Mouse (Mus musculus): ENCODE measurements at regions not wholly inside any gene's neighbourhood (a gene's known extent, or its start where the extent isn't known, plus 50 kb on each side); places are given as distances from the start of the nearest gene placed in this dataset.
A peak's percentile ranks its signal among the peaks of the same experiment; 100 is the strongest.

GRCm38 (mm10) chr15:31869100-31869499 is 267.4 kb downstream of the Fam173b start:
- no peaks in the 10 kb centered on the region for H3K27me3 ChIP-seq
- H3K4me1 ChIP-seq: no peaks in the 10 kb centered on the region
- H3K4me3 ChIP-seq: no peak overlapping the region
- H3K9me3 ChIP-seq: no peaks in the 10 kb centered on the region
- H3K27ac ChIP-seq (replicated peaks): no peak overlapping the region
- no peak overlapping the region for H3K9ac ChIP-seq (replicated peaks)
- no peak for ATAC-seq (ENCODE audit: low FRiP score, low read depth)
- no peak overlapping the region for H3K4me2 ChIP-seq (replicated peaks)
- no peaks in the 10 kb centered on the region for H3K36me3 ChIP-seq
- 85% methylated on average over 3 of the region's 3 CpGs for WGBS

- WGBS: 77% methylated on average over 14 of the region's 14 CpGs
- 0 out of 2 replicates have a peak, but pooled peaks have one; percentile 38 for ATAC-seq (ENCODE audit: low FRiP score, low read depth)
- no peak overlapping the region for H3K27ac ChIP-seq (replicated peaks)
- no peak overlapping the region for H3K9ac ChIP-seq (replicated peaks)
- H3K4me1 ChIP-seq: no peaks in the 10 kb centered on the region
- H3K4me2 ChIP-seq (replicated peaks): no peak overlapping the region
- H3K4me3 ChIP-seq: no peak overlapping the region
- H3K36me3 ChIP-seq: no peaks in the 10 kb centered on the region
- H3K27me3 ChIP-seq: no peaks in the 10 kb centered on the region
- no peaks in the 10 kb centered on the region for H3K9me3 ChIP-seq
Observed at GRCm38 (mm10) chr15:31869673-31870417, 268.2 kb downstream of the Fam173b start.

- 81% methylated on average over 2 of the region's 2 CpGs for WGBS
- H3K4me2 ChIP-seq (replicated peaks): no peak overlapping the region
- no peak overlapping the region for H3K9ac ChIP-seq (replicated peaks)
- no peaks in the 10 kb centered on the region for H3K27me3 ChIP-seq
- no peaks in the 10 kb centered on the region for H3K4me1 ChIP-seq
- no peaks in the 10 kb centered on the region for H3K9me3 ChIP-seq
- ATAC-seq (ENCODE audit: low FRiP score, low read depth): no peak
- H3K27ac ChIP-seq (replicated peaks): no peak overlapping the region
- no peak overlapping the region for H3K4me3 ChIP-seq
- H3K36me3 ChIP-seq: no peaks in the 10 kb centered on the region
Observed at GRCm38 (mm10) chr15:31875436-31875835, 273.8 kb downstream of the Fam173b start.

GRCm38 (mm10) chr15:31880479-31880878 is 278.8 kb downstream of the Fam173b start:
- H3K4me1 ChIP-seq: no peaks in the 10 kb centered on the region
- H3K9me3 ChIP-seq: no peaks in the 10 kb centered on the region
- H3K27ac ChIP-seq (replicated peaks): no peak overlapping the region
- H3K36me3 ChIP-seq: no peaks in the 10 kb centered on the region
- no peaks in the 10 kb centered on the region for H3K27me3 ChIP-seq
- no peak overlapping the region for H3K9ac ChIP-seq (replicated peaks)
- H3K4me3 ChIP-seq: no peak overlapping the region
- ATAC-seq (ENCODE audit: low FRiP score, low read depth): no peak
- no peak overlapping the region for H3K4me2 ChIP-seq (replicated peaks)
- WGBS: 92% methylated on average over 9 of the region's 9 CpGs

GRCm38 (mm10) chr15:31882331-31882730 is 280.7 kb downstream of the Fam173b start:
- no peak overlapping the region for H3K4me2 ChIP-seq (replicated peaks)
- H3K9ac ChIP-seq (replicated peaks): no peak overlapping the region
- H3K4me3 ChIP-seq: no peak overlapping the region
- H3K9me3 ChIP-seq: no peaks in the 10 kb centered on the region
- ATAC-seq (ENCODE audit: low FRiP score, low read depth): no peak
- no peaks in the 10 kb centered on the region for H3K27me3 ChIP-seq
- H3K36me3 ChIP-seq: no peaks in the 10 kb centered on the region
- H3K4me1 ChIP-seq: no peaks in the 10 kb centered on the region
- WGBS: 73% methylated on average over 5 of the region's 5 CpGs
- no peak overlapping the region for H3K27ac ChIP-seq (replicated peaks)

- Histone ChIP-seq H3K27me3 (no peaks in the 10 kb centered on the region), H3K4me3 (no peak overlapping the region), H3K9ac (replicated peaks) (no peak overlapping the region), H3K4me1 (no peaks in the 10 kb centered on the region), H3K27ac (replicated peaks) (no peak overlapping the region), H3K4me2 (replicated peaks) (no peak overlapping the region), H3K36me3 (no peaks in the 10 kb centered on the region), H3K9me3 (no peaks in the 10 kb centered on the region)
- 89% methylated on average over 9 of the region's 9 CpGs for WGBS
- ATAC-seq (ENCODE audit: low FRiP score, low read depth): no peak
Observed at GRCm38 (mm10) chr15:31883516-31883915, 281.9 kb downstream of the Fam173b start.

- peak; percentile 78 for ATAC-seq (ENCODE audit: low FRiP score, low read depth)
Observed at GRCm38 (mm10) chr15:31898904-31899650, 278.0 kb upstream of the Tas2r119 start.

GRCm38 (mm10) chr15:31900325-31900724 is 276.8 kb upstream of the Tas2r119 start:
- Histone ChIP-seq H3K9ac (replicated peaks) (no peak overlapping the region), H3K36me3 (no peaks in the 10 kb centered on the region), H3K4me3 (no peak overlapping the region), H3K9me3 (no peaks in the 10 kb centered on the region), H3K4me2 (replicated peaks) (no peak overlapping the region), H3K27me3 (no peaks in the 10 kb centered on the region), H3K4me1 (peaks cover 4% of the 10 kb centered on the region), H3K27ac (replicated peaks) (no peak overlapping the region)
- WGBS: 78% methylated on average over 4 of the region's 4 CpGs
- no peak for ATAC-seq (ENCODE audit: low FRiP score, low read depth)

More at GRCm38 (mm10) chr15:31898904-31899650, 278.0 kb upstream of the Tas2r119 start:
- H3K4me2 ChIP-seq (replicated peaks): no peak overlapping the region
- peaks cover 4% of the 10 kb centered on the region for H3K4me1 ChIP-seq
- H3K9ac ChIP-seq (replicated peaks): no peak overlapping the region
- H3K9me3 ChIP-seq: no peaks in the 10 kb centered on the region
- H3K36me3 ChIP-seq: no peaks in the 10 kb centered on the region
- no peaks in the 10 kb centered on the region for H3K27me3 ChIP-seq
- H3K27ac ChIP-seq (replicated peaks): no peak overlapping the region
- no peak overlapping the region for H3K4me3 ChIP-seq
- 68% methylated on average over 13 of the region's 13 CpGs for WGBS

GRCm38 (mm10) chr15:31908432-31908831 is 268.7 kb upstream of the Tas2r119 start:
- no peak for ATAC-seq (ENCODE audit: low FRiP score, low read depth)
- Histone ChIP-seq H3K36me3 (no peaks in the 10 kb centered on the region), H3K9me3 (no peaks in the 10 kb centered on the region), H3K4me2 (replicated peaks) (no peak overlapping the region), H3K4me3 (no peak overlapping the region), H3K27ac (replicated peaks) (no peak overlapping the region), H3K9ac (replicated peaks) (no peak overlapping the region), H3K4me1 (no peaks in the 10 kb centered on the region), H3K27me3 (no peaks in the 10 kb centered on the region)
- 94% methylated on average over 9 of the region's 9 CpGs for WGBS

- H3K36me3 ChIP-seq: no peaks in the 10 kb centered on the region
- no peak for ATAC-seq (ENCODE audit: low FRiP score, low read depth)
- no peak overlapping the region for H3K4me2 ChIP-seq (replicated peaks)
- no peak overlapping the region for H3K4me3 ChIP-seq
- H3K4me1 ChIP-seq: no peaks in the 10 kb centered on the region
- no peaks in the 10 kb centered on the region for H3K27me3 ChIP-seq
- no peaks in the 10 kb centered on the region for H3K9me3 ChIP-seq
- no peak overlapping the region for H3K27ac ChIP-seq (replicated peaks)
- no peak overlapping the region for H3K9ac ChIP-seq (replicated peaks)
- WGBS: 92% methylated on average over 3 of the region's 3 CpGs
Observed at GRCm38 (mm10) chr15:31911978-31912377, 265.1 kb upstream of the Tas2r119 start.

GRCm38 (mm10) chr15:31921485-31921884 is 255.6 kb upstream of the Tas2r119 start:
- Histone ChIP-seq H3K4me1 (no peaks in the 10 kb centered on the region), H3K36me3 (no peaks in the 10 kb centered on the region), H3K27ac (replicated peaks) (no peak overlapping the region), H3K27me3 (no peaks in the 10 kb centered on the region), H3K9ac (replicated peaks) (no peak overlapping the region), H3K9me3 (no peaks in the 10 kb centered on the region), H3K4me2 (replicated peaks) (no peak overlapping the region), H3K4me3 (no peak overlapping the region)
- WGBS: 82% methylated on average over 3 of the region's 3 CpGs
- no peak for ATAC-seq (ENCODE audit: low FRiP score, low read depth)

- whole genome bisulfite sequencing: 87% methylated on average over 4 of the region's 4 CpGs
Observed at GRCm38 (mm10) chr15:31960301-31960700, 216.8 kb upstream of the Tas2r119 start.

More at GRCm38 (mm10) chr15:31960301-31960700, 216.8 kb upstream of the Tas2r119 start:
- no peaks in the 10 kb centered on the region for H3K36me3 ChIP-seq
- no peaks in the 10 kb centered on the region for H3K9me3 ChIP-seq
- no peak for ATAC-seq (ENCODE audit: low FRiP score, low read depth)
- H3K27me3 ChIP-seq: no peaks in the 10 kb centered on the region
- H3K4me1 ChIP-seq: no peaks in the 10 kb centered on the region
- no peak overlapping the region for H3K9ac ChIP-seq (replicated peaks)
- H3K4me2 ChIP-seq (replicated peaks): no peak overlapping the region
- no peak overlapping the region for H3K27ac ChIP-seq (replicated peaks)
- no peak overlapping the region for H3K4me3 ChIP-seq

Data from midbrain, embryonic 12.5 days (tissue).